Mouse (Mus musculus): ENCODE results near the gene Nupr1l.

DNA sequence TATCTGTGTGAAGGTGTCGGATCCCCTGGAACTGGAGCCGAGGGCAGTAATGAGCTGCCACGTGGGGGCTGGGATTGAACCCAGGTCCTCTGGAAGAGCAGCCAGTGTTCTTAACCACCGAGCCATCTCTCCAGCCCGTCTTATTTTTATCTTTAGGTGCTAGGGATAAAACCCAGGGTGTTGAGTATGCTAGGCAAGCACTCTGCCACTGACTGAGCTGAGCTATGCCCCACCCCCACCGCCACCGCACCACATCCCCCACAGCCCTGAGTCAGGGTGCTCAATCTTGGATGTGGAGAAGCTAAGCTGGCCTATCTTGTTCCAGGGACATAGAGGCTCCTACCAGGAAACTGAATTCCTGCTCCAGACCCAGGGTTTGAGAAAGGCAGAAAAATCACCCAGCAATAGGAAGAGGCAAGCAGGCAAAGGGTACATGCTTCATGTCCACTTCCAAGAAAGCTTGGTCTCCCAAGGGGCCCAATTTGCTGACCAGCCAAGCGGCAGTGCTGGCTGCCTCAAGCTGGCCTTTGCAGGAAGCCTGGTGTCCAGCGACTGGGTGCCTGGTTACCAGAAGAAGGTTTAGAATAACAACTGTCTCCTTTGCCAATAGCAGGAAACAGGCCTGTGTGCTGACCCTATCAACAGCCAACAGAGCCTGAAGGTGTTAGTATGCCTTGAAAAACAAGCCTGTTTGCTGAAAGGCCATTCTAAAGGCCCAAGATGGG is 30.4 kb upstream of the Nupr1l start:
- TF ChIP-seq CTCF (IDR thresholded peaks at IDR 0.05; ENCODE audit: insufficient read depth, low read length) (no peak), POLR2A (IDR thresholded peaks at IDR 0.05; ENCODE audit: borderline replicate concordance, extremely low read depth, low read depth, low read length) (no peak)
